Mouse (Mus musculus) bone marrow macrophage, adult 2 months (primary cell): Measurements from ENCODE around the gene Rtkn2.

ENCODE experiments used
- CTCF ChIP-seq: IDR thresholded peaks from 2 replicates; pipeline ENCODE4 v1.5.1; 2012; ENCODE audit warnings: low read depth, mild to moderate bottlenecking, low read length, moderate library complexity
- POLR2A ChIP-seq: IDR thresholded peaks from 2 replicates; pipeline ENCODE4 v1.6.1; 2012; ENCODE audit warnings: mild to moderate bottlenecking, low read depth, low read length, borderline replicate concordance

DNA sequence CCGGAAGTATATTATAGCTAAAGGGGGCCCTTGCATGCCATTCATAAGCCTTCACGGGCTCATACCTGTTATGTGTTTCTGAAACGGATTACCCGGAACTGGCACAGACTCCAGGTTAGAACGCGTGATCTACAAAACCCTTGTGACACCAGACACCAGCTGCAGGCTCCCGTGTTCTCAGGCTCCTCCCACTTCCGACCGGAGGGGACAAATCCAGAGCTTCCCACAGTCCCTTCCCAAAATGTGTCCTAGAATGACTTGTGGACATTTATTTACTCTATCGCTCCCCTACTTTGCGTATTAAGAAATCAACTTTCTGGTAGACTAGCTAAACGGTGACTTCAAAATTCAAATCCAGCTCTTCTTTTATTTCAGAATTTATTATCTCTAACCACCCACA lies 94.9 kb downstream of the Rtkn2 start:
- no peak for TF ChIP-seq CTCF
- TF ChIP-seq POLR2A, result no peak
